Mouse (Mus musculus) stomach, postnatal 0 days (tissue): ENCODE results near the gene Daam1.

Experiments
- CTCF ChIP-seq: IDR thresholded peaks from 2 replicates; pipeline ENCODE4 v1.5.1; 2016; ENCODE audit warnings: antibody characterized with exemption, low read depth, mild to moderate bottlenecking, moderate library complexity
- EP300 ChIP-seq: optimal IDR thresholded peaks from 2 replicates; pipeline ENCODE3; 2016; ENCODE audit warnings: antibody characterized with exemption

DNA sequence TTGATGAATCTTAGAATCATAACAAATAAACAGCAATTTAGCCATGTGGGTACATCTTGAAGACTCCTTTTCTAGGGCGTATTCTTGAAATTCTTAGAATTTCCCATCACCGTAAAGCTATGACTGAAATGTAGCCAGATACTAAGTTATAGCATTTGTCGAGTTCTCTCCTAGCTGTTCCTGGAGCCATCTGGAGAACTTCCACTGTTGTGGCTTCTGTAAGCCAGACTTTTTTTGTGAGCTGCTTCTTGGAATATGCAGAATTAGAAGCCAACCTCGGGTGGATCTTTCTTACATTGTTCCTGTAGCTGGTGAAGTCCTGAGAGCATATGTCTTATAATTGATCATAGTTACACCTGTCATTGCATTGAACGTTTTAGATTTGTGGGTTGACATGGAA, 50.1 kb downstream of the Daam1 start:
- no peak for TF ChIP-seq CTCF
- TF ChIP-seq EP300 = no peak
